Mouse (Mus musculus) erythroblast, adult 5-6 weeks (primary cell): ENCODE measurements around the gene Syngr1. TPM values are rescaled to one million over a fixed set of nuclear protein-coding genes. Genes with fewer than 3 reads are reported as not detected.

Experiments
- ATAC-seq: replicated peaks from 2 replicates; pipeline ENCODE4 v1.8.0; 2016; ENCODE audit warnings: moderate number of reproducible peaks, mild to moderate bottlenecking, moderate TSS enrichment, inconsistent platforms; ENCODE audit not compliant: poor library complexity, low FRiP score, severe bottlenecking
- total RNA-seq, 2 experiments: library from RNA; stranded (forward) in 1 of 2; stranded (reverse) in 1 of 2; fragments of 150-400 nt in 1 of 2; fragments of 200-764, 138-1000 nt in 1 of 2; gene quantifications; 2 replicates each; pipeline versions ENCODE4 v1.2.3 to v1.2.4; 2015 to 2017; ENCODE audit warnings: low replicate concordance in 2 of 2

Syngr1 gene
- total RNA-seq, 2 experiments from 2014 or later = 5.8 to 7.1 TPM

DNA sequence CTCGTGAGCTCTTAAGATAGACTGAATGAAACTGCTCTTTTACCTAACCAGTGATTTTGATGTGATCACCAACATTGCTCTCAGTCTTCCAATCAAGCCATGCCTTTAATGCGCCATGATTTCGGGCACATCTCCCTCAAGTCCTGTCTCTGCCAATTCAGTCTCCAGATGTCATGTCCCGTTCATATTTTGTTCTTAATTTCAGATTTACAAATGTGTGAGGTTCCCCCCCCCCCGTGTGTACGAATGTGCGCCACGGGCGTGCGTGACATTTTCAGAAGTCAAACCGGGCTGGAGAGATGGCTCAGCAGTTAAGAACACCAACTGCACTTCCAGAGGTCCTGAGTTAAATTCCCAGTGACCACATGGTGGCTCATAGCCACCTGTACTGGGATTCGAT is 7.4 kb upstream of the Syngr1 start:
- no peak for ATAC-seq

DNA sequence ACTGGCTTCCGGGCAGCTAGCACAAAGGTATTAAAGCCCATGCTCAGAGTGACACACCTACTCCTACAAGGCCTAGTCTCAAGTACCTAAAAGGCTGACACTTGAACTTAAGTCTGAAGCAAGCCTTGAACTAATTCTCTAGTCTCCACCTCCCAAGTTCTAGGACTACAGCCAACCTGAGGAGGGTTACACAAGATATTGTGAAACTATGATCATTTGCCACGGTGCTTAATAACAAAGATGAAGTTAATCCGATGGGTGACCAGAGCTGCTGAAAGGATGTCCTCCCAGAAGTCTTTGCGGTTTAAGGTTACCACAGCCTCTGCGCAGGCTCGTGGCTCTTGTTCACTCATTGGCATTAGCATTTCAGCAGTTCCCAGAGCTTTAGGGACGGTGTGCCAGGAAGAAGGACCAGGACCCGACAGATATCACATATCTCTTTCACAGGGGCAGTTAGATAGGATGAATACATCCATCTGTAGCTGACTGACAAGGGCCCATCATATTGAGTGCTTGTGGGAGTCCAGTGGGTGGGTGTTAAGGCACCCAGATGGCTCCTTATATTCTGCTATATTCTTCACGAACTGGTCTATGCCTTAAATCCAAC is 3.6 kb upstream of the Syngr1 start:
- peak; percentile 56 for ATAC-seq

DNA sequence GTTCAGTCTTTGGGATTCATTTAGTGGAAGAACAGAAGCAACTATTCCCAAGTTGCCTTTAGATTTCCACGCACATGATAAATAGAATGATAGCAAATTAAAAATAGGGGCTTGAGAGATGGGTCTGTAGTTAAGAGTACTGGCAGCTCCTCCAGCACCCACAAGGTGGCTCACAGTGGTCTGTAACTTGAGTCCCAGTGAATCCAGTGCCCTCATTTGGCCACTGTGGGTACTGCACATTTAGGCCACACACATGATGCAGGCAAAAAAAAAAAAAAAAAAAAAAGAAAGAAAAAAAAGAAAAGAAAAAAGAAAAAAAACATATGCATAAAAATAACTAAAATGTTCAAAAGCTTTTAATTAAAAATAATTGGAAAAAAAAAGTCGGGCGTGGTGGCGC is 2.5 kb upstream of the Syngr1 start:
- ATAC-seq = peak; percentile 69

DNA sequence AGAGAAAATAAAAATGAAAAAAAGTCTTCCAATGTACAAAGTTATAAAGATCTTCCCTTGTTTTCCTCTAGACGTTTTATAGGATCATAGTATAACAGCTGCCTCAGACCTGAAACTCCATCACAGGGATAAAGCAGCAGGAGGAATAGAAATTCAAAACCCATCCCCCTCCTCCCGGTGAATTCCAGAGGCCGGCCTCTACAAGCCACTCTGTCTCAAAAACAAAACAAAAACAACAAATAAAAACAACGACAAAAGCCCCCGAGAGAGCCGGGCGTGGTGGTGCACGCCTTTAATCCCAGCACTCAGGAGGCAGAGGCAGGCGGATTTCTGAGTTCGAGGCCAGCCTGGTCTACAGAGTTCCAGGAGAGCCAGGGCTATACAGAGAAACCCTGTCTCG is 979 bp upstream of the Syngr1 start:
- no peak for ATAC-seq

DNA sequence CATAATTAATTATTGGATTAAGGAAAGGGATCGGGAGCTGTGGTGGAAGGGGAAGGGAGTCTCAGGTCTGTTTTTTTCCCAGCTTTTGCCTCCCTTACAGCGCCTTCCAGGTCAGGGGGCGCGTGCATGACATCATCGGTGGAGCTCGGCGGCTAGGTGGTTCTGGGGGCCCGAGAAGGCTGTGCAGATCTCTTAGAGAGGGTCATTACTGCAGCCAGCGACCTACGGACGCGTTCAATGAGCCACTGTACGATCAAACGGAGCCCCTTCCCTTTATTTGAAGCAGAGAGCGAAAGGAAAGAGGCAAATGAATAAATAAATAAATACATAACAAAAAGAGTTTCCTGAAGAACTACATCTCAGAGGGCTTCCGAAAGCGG is 403 bp upstream of the Syngr1 start:
- ATAC-seq = peak; percentile 33; the same call in 1 of the 2 replicates

DNA sequence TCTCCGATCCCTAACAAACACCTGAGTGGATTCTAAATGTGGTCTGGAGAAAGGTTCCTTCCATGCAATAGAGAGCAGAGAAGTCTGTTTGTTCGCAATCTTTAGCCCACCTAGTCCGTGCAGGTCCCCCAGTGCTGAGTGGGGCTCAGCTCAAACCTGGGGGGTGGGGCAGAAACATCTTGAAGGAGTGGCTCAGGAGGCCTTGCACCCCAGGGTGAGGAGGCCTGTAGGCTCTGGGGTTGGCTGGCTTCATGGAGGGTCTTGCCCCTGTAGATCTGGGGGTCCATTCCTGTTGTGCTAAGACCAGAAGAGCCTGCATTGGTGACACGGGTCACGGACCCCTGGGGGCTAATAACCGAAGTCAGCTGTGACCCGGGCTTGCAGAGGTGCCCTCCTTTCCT is 907 bp downstream of the Syngr1 start:
- ATAC-seq = no peak

DNA sequence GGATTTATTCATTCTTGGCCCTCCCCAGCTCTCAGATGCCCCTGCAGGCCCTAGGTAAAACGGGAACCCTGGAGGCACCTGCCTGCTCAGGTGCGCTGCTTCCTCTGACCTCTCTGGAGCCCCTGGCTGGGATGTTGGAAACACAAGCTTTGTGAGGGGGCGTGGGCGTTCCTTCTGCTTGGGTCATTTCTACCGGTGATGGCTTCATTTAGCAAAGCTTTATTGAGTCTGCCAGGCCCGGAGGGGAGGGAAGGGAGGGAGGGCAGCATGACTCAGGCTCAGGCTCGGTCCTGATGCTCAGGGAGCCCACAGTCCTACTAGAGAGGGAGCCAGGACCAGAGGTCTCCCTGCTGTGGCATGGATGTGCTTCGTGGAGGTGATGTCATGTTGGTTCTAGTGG is 1.5 kb downstream of the Syngr1 start:
- ATAC-seq = no peak

DNA sequence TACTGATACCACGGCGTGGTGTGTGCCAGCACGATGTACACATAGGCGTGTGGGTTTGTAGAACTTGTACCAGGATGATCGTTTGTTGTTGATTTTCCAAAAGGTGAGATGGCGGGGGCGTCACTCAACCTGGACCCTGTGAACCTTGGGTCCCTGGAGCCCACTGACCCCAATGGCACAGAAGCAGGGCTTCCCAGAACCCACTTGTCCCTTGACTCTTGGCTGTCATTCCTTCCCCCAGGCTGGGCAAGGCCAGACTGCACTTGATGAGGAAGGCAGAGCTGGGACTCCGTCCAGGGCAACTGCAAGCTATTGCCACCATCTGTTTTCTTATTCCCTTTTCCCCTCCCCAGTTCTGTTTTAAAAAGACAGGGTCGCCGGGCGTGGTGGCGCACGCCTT is 3.1 kb downstream of the Syngr1 start:
- no peak for ATAC-seq

DNA sequence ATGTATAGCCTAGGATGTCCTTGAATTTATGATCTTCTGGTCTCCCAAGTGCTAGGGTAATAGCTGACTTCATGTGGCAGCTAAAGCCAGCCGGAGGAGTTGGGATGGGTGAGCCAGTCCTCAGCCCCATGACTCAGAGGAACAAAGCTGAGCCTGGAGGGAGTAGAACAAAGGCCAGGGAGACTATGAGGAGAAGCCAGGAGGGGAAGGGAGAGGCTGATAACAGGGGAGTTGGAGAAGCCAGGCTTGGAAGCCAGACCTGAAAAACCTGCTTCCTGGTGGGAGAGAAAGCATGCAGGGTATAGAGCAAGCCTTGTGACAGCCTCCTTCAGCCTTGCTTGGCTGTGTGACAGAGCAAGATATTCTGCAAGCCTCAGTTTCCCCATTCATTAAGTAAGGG is 4.5 kb downstream of the Syngr1 start:
- ATAC-seq = no peak

DNA sequence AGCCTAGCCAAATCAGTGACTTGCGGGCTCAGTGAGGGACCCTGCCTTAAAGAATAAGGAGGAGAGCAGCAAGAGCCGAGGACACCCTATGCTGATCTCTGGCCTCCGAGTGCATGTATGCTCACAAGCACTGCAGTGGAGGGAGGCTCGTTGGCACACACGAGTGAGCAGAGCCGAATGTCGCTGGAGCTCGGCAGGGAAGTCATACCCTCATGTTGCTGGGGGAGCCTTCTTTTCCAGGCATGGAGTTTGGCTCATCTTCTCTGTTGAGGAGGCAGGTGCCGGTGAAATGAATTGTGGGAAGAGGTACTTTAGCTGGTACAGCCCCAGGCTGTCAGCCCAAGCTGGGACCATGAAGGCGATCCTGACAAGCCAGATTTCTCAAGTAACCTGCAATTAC is 5.3 kb downstream of the Syngr1 start:
- ATAC-seq = no peak

DNA sequence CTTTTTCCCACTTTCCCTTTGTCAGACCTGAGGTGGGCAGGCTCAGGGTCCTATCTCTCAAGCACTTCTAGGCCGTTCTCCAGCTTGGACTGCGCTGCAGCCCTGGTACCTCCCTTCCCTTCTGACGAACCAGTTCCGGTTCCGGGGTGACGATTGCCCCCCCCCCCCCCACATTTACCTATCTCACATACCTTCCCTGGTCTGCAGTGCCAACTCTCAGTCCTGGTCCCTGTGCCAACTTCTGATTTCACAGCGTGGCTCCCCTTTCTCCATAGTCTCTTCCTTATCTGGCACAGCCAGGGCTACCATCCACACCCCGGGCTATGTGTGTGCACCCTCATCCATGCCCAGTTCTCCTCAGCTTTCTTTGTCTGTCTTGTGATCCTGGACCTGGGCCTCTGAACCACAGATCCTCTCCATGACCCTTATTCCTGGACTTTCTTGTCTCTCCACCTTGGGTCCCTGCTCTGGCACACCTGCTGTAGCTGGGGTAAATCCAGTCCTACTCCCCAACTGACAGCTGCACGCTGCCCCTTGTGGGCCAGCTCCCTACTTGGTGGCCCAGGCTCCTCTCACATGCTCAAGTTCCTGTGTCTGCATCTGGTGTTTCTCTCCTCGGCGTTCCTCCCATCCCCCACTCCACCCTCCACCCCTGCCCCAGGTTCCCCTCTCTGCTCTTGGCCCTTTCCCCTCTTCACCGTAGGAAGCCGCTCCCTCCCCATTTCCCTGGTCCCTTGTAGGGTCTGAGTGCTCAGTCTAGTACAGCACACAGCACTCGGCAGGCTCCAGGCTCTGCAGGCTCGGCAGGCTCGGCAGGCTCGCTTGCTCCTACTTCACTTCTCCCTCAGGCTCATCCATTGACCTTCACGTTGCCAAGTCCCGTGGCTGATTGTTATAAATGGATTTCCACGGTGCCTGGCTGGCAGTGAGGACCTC is 6.1 kb downstream of the Syngr1 start:
- ATAC-seq = peak; percentile 81

DNA sequence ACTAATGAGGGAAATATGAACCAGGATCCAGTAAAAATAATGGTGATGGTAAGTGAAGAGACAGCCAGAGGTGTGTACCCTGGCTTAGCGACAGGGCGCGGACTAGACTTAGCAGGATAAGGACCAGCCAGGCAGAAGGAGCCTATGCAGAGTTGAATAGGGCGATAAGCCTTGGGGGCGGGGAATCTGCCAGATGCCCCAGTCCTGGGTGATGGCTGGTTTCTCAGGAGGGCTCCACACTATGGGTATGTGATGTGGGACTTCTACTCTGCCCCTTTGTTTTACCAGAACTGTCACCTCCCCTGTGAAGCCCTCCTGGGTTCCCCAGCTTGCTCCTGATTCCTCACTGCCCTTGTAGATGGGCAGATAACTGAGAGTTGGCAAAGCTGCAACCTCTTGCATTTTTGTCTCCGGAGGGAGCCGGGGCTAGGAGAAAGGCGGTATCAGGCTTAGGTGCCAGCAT is 6.9 kb downstream of the Syngr1 start:
- peak; percentile 76 for ATAC-seq

DNA sequence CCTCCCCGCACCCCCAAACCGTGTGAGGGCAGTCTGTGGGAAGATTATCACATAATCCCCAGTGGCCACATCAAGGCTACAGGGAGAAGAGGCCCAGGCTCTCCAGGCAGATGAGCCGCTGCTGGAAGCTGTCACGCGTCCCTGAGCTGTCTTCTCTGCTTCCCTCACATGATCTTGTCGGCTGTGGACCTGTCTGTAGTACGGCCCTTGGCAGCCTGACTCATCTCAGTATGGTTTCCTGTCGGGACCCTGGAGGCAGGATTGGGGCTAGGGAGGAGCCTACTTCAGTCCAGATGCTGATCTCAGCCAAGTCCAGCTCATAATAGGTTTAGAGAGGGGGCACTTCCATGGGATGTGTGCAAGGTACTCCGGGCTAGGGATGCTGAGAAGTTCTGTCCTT is 7.7 kb downstream of the Syngr1 start:
- ATAC-seq = peak; percentile 21

DNA sequence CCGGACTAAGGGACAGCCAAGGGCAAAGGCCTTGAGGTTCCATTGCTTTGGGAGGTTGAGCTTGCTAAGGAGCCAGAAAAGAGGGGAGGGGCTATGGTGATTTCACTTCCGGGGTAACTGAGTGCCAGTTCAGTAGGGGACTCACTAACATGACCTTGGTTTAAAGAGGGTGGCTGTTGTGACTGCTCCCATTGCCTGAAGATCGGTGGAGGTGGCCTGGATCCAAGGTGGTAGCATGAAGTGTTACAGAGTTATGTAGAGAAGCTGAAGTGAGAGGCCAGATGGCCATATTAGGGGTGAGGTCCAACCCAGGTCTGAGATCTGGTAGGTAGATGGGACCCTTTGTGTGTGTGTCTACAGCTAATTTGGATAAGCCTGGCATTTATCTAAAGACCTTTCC is 8.3 kb downstream of the Syngr1 start:
- no peak for ATAC-seq

DNA sequence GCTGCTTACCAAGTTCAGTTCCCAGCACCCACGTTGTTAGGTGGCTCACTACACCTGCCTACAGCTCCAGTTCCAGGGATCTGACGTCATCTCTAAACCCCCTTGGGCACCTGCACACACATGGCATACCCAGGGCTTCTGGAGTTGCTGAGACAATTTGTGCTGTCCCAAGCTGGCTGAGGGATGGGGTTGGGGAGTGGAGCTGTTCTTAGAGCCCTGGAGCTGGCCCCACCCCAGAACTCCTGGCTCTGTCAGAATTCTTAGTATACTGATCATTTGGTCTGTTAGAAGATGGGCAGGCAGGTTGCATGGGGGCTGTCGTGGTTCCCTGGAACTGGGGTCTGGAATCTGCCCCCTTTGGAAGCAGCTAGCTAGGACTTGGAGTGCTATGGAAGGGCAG is 9.1 kb downstream of the Syngr1 start:
- no peak for ATAC-seq

DNA sequence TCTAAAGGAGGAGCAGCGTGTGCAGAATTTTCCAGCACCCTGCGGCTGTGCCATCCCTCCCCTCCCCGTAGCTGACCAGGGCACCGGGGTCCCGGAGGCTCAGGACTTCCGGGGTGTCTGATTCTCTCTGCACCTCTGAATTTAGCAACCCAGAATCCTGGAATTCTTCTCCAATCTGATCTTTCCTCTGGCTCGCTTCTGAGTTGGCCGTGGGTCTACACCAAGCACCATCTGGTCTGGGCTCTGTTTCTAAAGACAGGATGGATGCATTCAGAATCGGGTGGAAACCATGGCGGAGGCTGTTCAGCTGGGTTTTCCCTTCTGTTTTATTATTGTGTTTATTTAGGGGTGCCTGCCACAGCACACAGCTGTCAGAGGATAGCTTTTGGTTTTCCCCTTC is 9.7 kb downstream of the Syngr1 start:
- no peak for ATAC-seq

DNA sequence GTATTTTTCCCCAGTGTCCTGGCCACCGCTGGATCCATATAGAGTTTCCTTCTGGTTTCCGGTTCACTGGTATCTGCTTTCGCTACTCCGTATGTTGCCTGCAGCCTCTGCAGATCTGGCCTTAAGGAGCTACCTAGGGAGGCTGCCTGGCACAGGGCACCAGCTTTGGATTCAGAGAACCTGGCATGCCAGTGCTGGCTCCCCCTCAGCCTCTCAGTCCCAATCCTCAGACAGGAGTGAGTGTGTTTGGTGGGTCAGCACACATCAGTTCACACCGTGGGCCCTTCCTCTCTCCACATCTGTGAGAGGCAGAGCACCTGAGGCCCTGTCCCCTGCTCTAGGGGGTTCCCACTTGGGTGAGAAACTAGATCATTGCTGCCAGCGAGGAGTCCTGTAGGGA is 10.4 kb downstream of the Syngr1 start:
- ATAC-seq = no peak

DNA sequence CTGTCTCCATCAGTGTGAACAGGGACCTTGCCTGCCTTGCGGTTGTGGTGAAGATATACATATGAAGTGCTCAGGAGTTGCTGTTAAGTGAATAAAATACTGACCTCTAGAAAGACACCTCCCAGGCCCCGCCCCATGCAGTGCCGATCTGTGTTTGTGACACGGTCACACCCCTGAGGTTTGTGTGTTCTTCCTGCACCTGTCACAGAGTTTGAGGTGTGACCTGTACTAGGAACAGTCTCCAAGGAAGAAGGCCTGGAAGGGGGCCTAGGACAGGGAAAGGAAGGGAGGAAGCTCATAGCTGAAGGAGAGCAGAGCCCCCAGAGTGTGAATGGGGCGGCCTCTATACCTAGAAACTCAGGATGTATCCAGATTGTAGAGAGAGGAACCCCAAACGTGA is 11.4 kb downstream of the Syngr1 start:
- ATAC-seq = no peak

DNA sequence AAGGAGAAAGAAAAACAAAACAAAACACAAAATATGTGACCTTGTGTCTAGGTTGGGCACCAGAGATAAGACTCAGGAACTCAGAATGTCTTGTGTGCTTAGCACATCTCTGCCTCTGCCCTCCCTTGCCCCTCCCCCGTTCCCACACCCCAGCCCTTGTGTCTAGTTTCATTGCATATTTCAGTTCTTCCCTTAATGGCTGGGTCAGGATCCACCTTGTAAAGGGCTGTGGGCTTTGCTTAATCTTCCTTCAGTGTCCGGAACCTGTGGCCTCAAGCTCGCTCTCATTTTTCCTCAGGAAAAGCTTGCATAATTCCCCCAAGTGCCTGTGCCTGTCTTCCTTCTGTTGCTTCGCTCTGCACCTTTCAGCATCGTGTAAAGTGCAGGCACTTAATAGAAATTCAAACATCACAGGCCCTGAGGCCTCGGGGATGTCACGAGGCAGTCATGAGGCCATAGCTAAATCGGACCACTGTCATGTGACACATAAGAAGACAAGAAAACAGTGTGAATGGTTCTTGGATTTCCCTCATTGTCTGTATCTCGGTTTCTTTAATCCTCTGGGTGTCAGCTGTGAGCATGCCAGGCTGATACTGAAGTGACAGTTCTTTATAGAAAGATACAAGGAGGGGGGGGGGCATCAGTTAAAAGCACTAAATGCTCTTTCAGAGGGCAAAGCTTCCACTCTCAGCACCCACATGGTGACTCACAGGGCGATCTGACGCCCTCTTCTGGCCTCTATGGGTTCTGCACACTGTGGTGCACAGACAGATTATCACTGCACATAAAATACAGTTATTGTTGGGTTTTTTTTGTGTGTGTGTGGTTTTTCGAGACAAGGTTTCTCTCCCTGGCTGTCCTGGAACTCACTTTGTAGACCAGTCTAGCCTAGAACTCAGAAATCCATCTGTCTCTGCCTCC is 14.6 kb downstream of the Syngr1 start:
- ATAC-seq = no peak

DNA sequence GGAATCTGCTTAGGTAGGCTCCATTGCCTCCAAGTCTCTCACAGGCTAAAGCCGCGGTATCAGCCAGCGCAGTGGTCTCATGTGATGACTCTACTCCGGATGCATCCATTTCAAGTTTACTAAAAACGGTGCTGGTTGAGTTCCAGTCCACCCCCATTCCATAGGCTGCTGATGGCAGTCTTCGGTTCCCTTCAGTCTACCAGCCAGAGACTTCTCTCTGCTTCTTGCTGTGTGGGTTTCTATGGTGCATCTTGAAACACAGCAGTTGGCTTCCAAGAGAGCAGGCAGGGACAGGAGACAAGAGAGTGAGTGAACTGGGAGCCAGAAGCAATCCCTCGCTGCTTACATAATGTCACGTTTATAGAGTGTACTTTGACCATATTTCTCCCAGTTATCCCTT is 16.0 kb downstream of the Syngr1 start:
- ATAC-seq = no peak
